Mouse (Mus musculus) heart, adult 2 months (tissue): ENCODE measurements around the gene Sf3a2. TPM values are rescaled to one million over a fixed set of nuclear protein-coding genes. Genes with fewer than 3 reads are reported as not detected.

ENCODE experiments used
- DNase-seq, 2 experiments: peaks; one replicate each; pipeline ENCODE4 v3.0.0; 2021
- H3K27ac ChIP-seq: fragments of 200-600 bp; 2 replicates; pipeline ENCODE4 v1.8.1; 2022
- H3K27me3 ChIP-seq: fragments of 200-500 bp; 2 replicates; pipeline ENCODE4 v1.6.1; 2012; ENCODE audit warnings: mild to moderate bottlenecking, low read length, inconsistent platforms, mixed read lengths; ENCODE audit not compliant: control insufficient read depth, insufficient read depth
- H3K36me3 ChIP-seq: fragments of 200-500 bp; 2 replicates; pipeline ENCODE4 v1.6.1; 2012; ENCODE audit warnings: low read length, inconsistent platforms; ENCODE audit not compliant: control insufficient read depth, insufficient read depth
- H3K4me1 ChIP-seq: fragments of 200-500 bp; 2 replicates; pipeline ENCODE4 v1.6.1; 2011; ENCODE audit warnings: low read length; ENCODE audit not compliant: control insufficient read depth, insufficient read depth
- H3K4me3 ChIP-seq: fragments of 200-600 bp; 2 replicates; pipeline ENCODE4 v1.8.1; 2022
- H3K79me2 ChIP-seq: fragments of 200-500 bp; replicated peaks from 2 replicates; pipeline ENCODE4 v1.6.1; 2012; ENCODE audit warnings: mild to moderate bottlenecking, inconsistent platforms, low read length, moderate library complexity, mixed read lengths; ENCODE audit not compliant: control insufficient read depth, insufficient read depth
- H3K9ac ChIP-seq: fragments of 200-500 bp; 2 replicates; pipeline ENCODE4 v1.6.1; 2012; ENCODE audit warnings: low read depth, mild to moderate bottlenecking, control low read depth, inconsistent platforms, low read length, mixed read lengths
- CTCF ChIP-seq: fragments of 200-600 bp; IDR thresholded peaks from 2 replicates; pipeline ENCODE4 v1.8.1; 2022; ENCODE audit warnings: antibody characterized with exemption, mild to moderate bottlenecking, moderate library complexity
- EP300 ChIP-seq: fragments of 200-500 bp; IDR thresholded peaks from 2 replicates; pipeline ENCODE4 v1.6.1; 2011; ENCODE audit warnings: low read depth, low read length, control low read depth; ENCODE audit not compliant: insufficient read depth
- POLR2A ChIP-seq: fragments of 200-500 bp; IDR thresholded peaks from 2 replicates; pipeline ENCODE4 v1.6.1; 2011; ENCODE audit warnings: mild to moderate bottlenecking, low read depth, low read length, control low read depth; ENCODE audit not compliant: insufficient read depth
- WGBS: fragments of 180-500 bp; shearing (Covaris S2); methylation state at CpG from one replicate; pipeline ENCODE4 v1.1.7; 2018; 5-methylcytosine and 5-hydroxymethylcytosine counted together
- intact Hi-C: fragments of 180-260 bp; cut with DNase I; formaldehyde crosslinking; loops from one replicate; pipeline ENCODE4 v1.15.1; 2025
- polyA plus RNA-seq: library from polyadenylated mRNA; depleted of rRNA; stranded (reverse); fragments of >200 nt; gene quantifications from 2 replicates; pipeline ENCODE4 v1.2.3, GENCODE M21; 2012
- total RNA-seq, 2 experiments: library from RNA; stranded (reverse); gene quantifications; 2 replicates each; pipeline ENCODE4 v1.2.3; 2021

Gene Sf3a2
- total and polyA plus RNA-seq, 3 experiments, result 18.4 to 30.4 (median 27.3) TPM

- no peak for DNase-seq
- H3K79me2 ChIP-seq, result no peaks in the 10 kb centered on the region
- no peak for TF ChIP-seq POLR2A
- TF ChIP-seq CTCF, result no peak
- TF ChIP-seq EP300, result no peak
- no peaks in the 10 kb centered on the region for H3K27me3 ChIP-seq
- H3K4me1 ChIP-seq, result no peaks in the 10 kb centered on the region; the same call in 1 of the 2 replicates
- H3K36me3 ChIP-seq, result no peaks in the 10 kb centered on the region
- 74% methylated on average over 19 of the region's 19 CpGs for WGBS
- intact Hi-C loops, result no loop called here
- no peak overlapping the region for H3K9ac ChIP-seq
- H3K4me3 ChIP-seq, result no peak overlapping the region
- no peak overlapping the region; the same call in 1 of the 2 replicates for H3K27ac ChIP-seq
These were observed 7.1 kb upstream of the Sf3a2 start for GRCm38 (mm10) chr10:80790761-80791404.

GRCm38 (mm10) chr10:80791476-80792174, 6.4 kb upstream of the Sf3a2 start:
- WGBS, result 56% methylated on average over 33 of the region's 33 CpGs
- Histone ChIP-seq H3K4me3 (no peak overlapping the region), H3K9ac (peak overlapping the region; percentile 15; the same call in 1 of the 2 replicates), H3K4me1 (peaks cover 3% of the 10 kb centered on the region), H3K27me3 (no peaks in the 10 kb centered on the region), H3K36me3 (no peaks in the 10 kb centered on the region), H3K27ac (peak overlapping the region; percentile 18; the same call in 1 of the 2 replicates), H3K79me2 (no peaks in the 10 kb centered on the region)
- DNase-seq, result peak in 1 of 2 experiments; percentile 45
- TF ChIP-seq POLR2A (no peak), CTCF (0 out of 2 replicates have a peak, but pooled peaks have one; percentile 13), EP300 (no peak)
- intact Hi-C loops, result no loop called here

GRCm38 (mm10) chr10:80792175-80793032, 5.6 kb upstream of the Sf3a2 start:
- DNase-seq, result no peak
- H3K79me2 ChIP-seq, result no peaks in the 10 kb centered on the region
- no peaks in the 10 kb centered on the region for H3K27me3 ChIP-seq
- H3K9ac ChIP-seq, result no peak overlapping the region
- intact Hi-C loops, result no loop called here
- H3K27ac ChIP-seq, result no peak overlapping the region; the same call in 1 of the 2 replicates
- H3K36me3 ChIP-seq, result no peaks in the 10 kb centered on the region
- TF ChIP-seq POLR2A (no peak), CTCF (no peak), EP300 (no peak)
- H3K4me1 ChIP-seq, result peaks cover 7% of the 10 kb centered on the region
- no peak overlapping the region for H3K4me3 ChIP-seq
- 70% methylated on average over 41 of the region's 41 CpGs for WGBS

GRCm38 (mm10) chr10:80793033-80793784, 4.8 kb upstream of the Sf3a2 start:
- H3K36me3 ChIP-seq, result no peaks in the 10 kb centered on the region
- H3K4me1 ChIP-seq, result peaks cover 7% of the 10 kb centered on the region
- no peak overlapping the region for H3K27ac ChIP-seq
- DNase-seq, result no peak
- intact Hi-C loops, result no loop called here
- TF ChIP-seq CTCF, result no peak
- WGBS, result 92% methylated on average over 13 of the region's 13 CpGs
- H3K79me2 ChIP-seq, result no peaks in the 10 kb centered on the region
- no peak overlapping the region for H3K4me3 ChIP-seq
- no peak overlapping the region for H3K9ac ChIP-seq
- H3K27me3 ChIP-seq, result no peaks in the 10 kb centered on the region

- 75% methylated on average over 4 of the region's 4 CpGs for WGBS
- Histone ChIP-seq H3K27me3 (no peaks in the 10 kb centered on the region), H3K4me1 (peaks cover 7% of the 10 kb centered on the region), H3K36me3 (no peaks in the 10 kb centered on the region), H3K9ac (no peak overlapping the region), H3K4me3 (no peak overlapping the region), H3K79me2 (no peaks in the 10 kb centered on the region), H3K27ac (no peak overlapping the region)
- no peak for TF ChIP-seq POLR2A
- no peak for TF ChIP-seq EP300
- no peak for TF ChIP-seq CTCF
- intact Hi-C loops, result no loop called here
- DNase-seq, result no peak
These were observed 4.2 kb upstream of the Sf3a2 start for GRCm38 (mm10) chr10:80793803-80794202.
